Mouse (Mus musculus) layer of hippocampus, adult 8-10 months (tissue): ENCODE results near the gene Pygb. TPM values are rescaled to one million over a fixed set of nuclear protein-coding genes. Genes with fewer than 3 reads are reported as not detected.

Source experiments
- DNase-seq, 2 experiments: peaks; one replicate each; pipeline ENCODE4 v3.0.0; 2022; ENCODE audit warnings: low spot score in 2 of 2
- total RNA-seq, 4 experiments: library from RNA; stranded (reverse); gene quantifications; 2 replicates each; pipeline ENCODE4 v1.2.4; 2022

The Pygb gene
- total RNA-seq, 4 experiments from 2014 or later, result 197 to 249 (median 221) TPM

GRCm38 (mm10) chr2:150839686-150840471 lies 53.3 kb downstream of the Pygb start:
- no peak for DNase-seq

- DNase-seq, result no peak
Measured at GRCm38 (mm10) chr2:150841109-150841508, 54.6 kb downstream of the Pygb start.

GRCm38 (mm10) chr2:150842049-150842461 lies 55.5 kb downstream of the Pygb start:
- DNase-seq, result peak in 1 of 2 experiments; percentile 64

- DNase-seq, result peak; percentile 77 to 79
Measured at GRCm38 (mm10) chr2:150844798-150845197, 58.3 kb downstream of the Pygb start.

- DNase-seq, result no peak
Measured at GRCm38 (mm10) chr2:150847436-150847995, 61.0 kb downstream of the Pygb start.

- DNase-seq, result no peak
Measured at GRCm38 (mm10) chr2:150851251-150851650, 64.7 kb downstream of the Pygb start.

- no peak for DNase-seq
Measured at GRCm38 (mm10) chr2:150855186-150855585, 68.7 kb downstream of the Pygb start.

GRCm38 (mm10) chr2:150858724-150859487 lies 72.4 kb downstream of the Pygb start:
- no peak for DNase-seq

- no peak for DNase-seq
Measured at GRCm38 (mm10) chr2:150859709-150860470, 73.4 kb downstream of the Pygb start.

GRCm38 (mm10) chr2:150861128-150861527 lies 74.6 kb downstream of the Pygb start:
- DNase-seq, result no peak

GRCm38 (mm10) chr2:150867021-150867420 lies 80.5 kb downstream of the Pygb start:
- no peak for DNase-seq

GRCm38 (mm10) chr2:150869446-150869845 lies 82.9 kb downstream of the Pygb start:
- DNase-seq, result no peak

GRCm38 (mm10) chr2:150874508-150874907 lies 88.0 kb downstream of the Pygb start:
- DNase-seq, result no peak

GRCm38 (mm10) chr2:150875226-150875625 lies 88.7 kb downstream of the Pygb start:
- DNase-seq, result no peak

- no peak for DNase-seq
Measured at GRCm38 (mm10) chr2:150877561-150877960, 91.0 kb downstream of the Pygb start.

Other genes with a start within 250 kb of the Pygb start
- gene Cst7, start 216.3 kb upstream of the Pygb start, total RNA-seq, result 100 to 1,000 TPM in 2 of 4 experiments, not detected in 2; 138 to 173 TPM
- gene Apmap, start 178.2 kb upstream of the Pygb start, total RNA-seq, result 10 to 100 TPM; 56.6 to 61.9 (median 58.1) TPM
- gene Acss1, start 118.2 kb upstream of the Pygb start, total RNA-seq, result 10 to 100 TPM; 26.4 to 33.7 (median 28.2) TPM
- gene Vsx1, start 97.4 kb upstream of the Pygb start, total RNA-seq, result not detected
- gene Entpd6, start 37.7 kb upstream of the Pygb start, total RNA-seq, result 10 to 100 TPM; 57.3 to 70.1 (median 67.0) TPM
- gene Abhd12, start 118.0 kb downstream of the Pygb start, total RNA-seq, result 100 to 1,000 TPM; 331 to 348 (median 335) TPM
- gene Gins1, start 118.7 kb downstream of the Pygb start, total RNA-seq, result 1 to 10 TPM in 3 of 4 experiments, under 1 TPM in 1; 0.81 to 3.7 (median 1.4) TPM